Mouse (Mus musculus) cerebellum, adult 11-12 months (tissue): ENCODE measurements at regions not wholly inside any gene's neighbourhood (a gene's known extent, or its start where the extent isn't known, plus 50 kb on each side); places are given as distances from the start of the nearest gene placed in this dataset.

Experiments used
- DNase-seq: peaks from one replicate; pipeline ENCODE4 v3.0.0; 2022

- DNase-seq = peak; percentile 39
Observed at GRCm38 (mm10) chr1:177621854-177622590, 107.6 kb upstream of the 1700016C15Rik start.

DNA sequence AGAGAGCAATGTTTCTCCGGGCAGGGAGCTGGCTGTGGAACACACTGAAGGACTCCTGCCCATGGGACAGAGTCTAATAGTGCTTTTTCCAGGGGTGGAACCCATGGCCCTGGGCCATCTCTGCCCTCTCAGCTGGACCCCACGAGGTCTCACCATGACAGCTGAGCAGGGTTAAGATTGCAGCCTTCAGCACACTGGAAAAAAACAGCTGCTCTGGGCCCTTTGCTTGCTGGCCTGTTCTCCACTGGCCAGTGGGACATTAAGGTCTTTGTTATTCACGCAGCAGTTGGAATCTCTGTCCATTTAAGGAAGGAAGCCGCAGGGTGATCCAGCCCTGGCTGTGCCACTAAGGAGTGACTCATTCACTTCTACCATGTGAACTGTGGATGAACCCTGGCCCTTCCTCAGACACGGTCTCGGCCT, 106.3 kb upstream of the 1700016C15Rik start:
- no peak for DNase-seq

DNA sequence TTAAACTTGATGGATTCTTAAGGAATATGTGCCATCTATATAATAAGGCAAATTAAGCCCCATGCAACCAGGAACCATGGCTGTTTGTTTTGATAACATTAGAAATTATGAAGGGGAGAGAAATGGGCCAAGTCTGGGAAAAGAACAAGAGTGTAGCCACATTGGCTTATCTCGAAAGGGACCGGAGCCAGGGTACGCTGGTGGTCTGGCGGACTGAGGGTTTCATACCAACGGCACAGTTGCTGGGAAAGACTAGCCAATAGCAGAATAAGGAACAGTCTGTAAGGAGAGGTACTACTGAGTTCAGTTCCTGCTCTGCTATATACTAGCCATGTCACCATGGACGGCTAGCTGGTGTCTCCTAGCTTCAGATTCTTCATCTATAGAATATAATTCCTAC, 105.9 kb upstream of the 1700016C15Rik start:
- no peak for DNase-seq

- DNase-seq = no peak
Observed at GRCm38 (mm10) chr1:177627814-177628213, 101.8 kb upstream of the 1700016C15Rik start.

DNA sequence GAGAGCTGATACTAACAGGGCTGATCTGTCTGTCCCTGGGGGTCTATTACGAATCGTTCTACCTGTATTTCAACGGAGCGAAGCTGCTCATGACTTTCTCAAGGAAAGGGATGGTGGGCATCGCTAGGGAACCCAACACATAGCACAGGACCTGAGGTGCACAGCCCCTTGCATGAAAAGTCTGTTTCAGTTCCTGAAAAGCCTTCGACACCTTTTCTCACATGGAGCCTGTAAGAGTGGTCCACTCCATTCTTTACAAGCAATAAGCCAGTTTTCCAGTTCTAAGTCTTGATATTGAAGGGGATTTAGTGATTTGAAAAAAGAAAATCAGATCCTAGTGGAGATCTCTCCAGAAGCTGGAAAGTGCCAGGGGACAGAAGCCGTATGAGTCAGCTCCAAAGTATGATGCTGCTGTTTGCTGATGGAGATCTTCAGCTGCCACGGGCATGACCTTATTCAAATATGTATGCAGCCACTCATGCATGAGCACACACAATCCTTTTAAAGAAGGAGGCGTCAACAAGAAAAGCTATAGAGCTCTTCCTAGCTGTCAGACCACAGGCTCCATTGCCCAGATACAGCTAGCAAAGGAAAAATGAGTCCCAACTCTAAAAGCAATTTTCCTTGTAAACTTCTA, 95.5 kb upstream of the 1700016C15Rik start:
- DNase-seq = no peak

GRCm38 (mm10) chr1:177637061-177637460, 92.6 kb upstream of the 1700016C15Rik start:
- DNase-seq = no peak

DNA sequence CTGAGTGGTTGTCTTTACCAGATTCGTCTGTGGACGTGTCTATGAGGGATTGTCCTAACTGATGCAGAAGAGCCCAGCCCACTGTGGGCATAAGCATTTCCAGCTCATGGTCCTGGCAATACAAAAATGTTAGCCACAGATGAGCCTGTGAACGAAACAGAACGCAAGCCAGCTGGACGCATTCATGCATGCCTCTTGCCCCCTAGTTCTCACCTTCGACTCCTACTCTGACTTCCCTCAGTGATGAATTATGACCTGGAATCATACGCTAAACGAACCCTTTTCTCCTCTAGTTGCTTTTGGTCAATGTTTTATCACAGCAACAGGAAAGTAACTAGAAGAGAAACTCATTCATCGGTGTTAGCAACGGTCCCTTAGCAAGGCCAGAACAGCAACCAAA, 91.2 kb upstream of the 1700016C15Rik start:
- peak; percentile 1 for DNase-seq

DNA sequence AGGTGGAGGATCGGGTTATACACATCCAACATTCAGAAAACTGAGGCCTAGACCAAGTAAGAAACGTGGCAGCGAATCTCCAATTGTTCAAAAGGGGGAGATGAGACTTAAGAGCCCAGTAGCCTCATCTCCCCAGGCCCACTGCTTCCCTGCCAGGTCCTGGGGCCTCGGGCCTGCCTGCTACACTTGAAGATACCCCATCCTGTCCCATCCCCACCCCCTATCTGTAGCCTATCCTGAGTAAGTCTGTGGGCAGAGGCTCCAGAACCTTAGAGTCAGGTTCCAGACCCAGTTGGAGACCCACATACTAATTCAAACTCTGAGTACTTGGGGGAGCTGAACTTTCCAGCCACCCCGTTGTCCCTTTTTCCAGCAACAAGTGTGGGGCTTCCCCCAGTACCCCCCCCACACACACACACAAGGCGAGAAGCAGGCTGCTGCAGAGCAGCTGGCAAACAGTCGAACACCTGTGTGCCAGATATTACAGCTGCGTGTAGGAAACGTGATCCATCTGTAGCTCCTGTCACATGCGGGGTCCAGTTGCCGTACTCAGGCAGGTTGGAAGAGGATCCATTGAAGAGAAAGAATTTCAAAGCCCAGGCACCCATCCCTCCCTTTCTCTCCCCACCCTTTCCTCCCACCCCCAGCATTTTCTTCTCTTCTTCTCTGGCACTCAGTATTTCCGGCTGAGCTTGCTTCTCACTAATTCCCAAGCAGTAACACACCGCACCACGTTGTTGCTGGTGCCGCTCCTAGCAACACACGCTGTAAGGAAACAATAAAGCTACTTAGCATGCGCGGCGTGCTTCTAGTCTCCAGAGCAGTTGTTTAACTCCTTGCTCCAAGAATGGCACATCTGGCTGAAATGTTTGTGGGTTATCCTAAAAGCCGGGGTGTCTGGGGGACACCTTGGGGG, 89.4 kb upstream of the 1700016C15Rik start:
- peak; percentile 1 for DNase-seq

DNA sequence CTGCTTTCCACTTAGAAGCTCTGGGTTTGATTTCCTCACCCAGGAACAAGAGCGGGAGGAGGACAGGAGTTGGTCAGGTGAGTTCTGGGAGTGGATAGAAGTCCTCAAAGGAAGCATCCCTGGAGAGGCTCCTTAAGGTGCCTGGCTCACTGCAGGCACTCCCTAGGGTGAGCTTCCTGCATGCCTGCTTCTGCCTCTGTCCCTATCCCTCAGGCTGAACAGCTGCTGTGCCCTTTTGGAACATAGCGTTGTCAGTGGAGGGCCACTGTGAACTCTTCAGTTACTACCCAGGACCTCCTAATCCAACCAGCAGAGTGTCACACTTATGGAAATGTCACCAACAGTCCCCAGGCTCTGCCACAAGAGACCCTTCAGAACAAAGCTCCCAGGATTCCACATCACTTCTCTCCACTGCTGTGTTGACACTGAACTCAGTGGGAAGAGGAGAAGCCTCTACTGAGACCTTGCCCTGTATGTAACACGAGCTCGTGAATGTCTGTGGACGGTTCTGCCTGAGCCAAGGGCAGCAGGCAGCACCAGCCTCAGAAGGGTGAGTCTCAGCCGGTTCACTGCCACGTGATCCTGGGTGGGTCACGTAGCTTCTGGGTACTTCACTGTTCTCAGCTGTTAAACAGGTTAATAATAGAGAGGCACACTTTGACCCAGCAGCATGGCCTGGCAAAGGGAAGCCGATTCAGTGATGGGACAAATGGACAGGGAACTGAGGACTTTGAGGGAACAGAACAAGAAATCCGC, 86.7 kb upstream of the 1700016C15Rik start:
- DNase-seq = no peak

- peak; percentile 84 for DNase-seq
Observed at GRCm38 (mm10) chr1:177643662-177644061, 86.0 kb upstream of the 1700016C15Rik start.

DNA sequence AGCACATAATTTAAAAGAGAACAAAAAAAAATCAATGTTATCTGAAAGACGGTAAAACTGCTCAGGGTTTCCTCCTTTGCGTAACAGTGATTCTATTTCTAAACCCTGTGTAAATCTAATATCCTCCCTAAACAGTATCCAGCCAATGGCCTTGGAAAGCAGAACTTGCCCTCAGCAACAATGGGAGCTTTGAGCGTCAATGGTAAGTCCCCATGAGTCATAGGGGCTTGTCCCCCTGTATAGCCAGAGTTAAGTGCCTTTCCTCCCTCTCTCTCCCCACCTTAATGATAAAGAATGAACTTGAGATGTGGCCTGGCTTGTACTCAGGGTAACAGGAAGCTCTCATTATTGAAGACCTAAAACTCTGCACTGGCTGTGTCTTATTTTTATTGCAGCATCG, 85.4 kb upstream of the 1700016C15Rik start:
- DNase-seq = no peak

DNA sequence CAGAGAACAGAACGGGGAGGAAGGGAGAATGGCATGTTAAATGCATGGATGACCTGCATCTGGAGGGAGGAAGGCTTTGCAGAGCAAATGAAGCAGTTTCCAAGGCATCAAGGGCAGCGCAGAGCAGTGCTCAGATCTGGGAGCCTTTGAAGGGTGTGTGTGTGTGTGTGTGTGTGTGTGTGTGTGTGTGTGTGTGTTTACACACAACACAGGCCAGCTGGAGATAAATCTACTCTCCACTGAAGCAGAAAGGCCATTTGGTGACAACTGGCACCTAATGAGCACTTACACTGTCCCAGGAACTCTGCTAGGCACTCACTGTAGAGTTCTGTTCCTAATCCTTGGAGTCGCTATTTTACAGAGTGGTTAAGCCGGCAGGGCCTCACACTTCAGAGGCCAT, 84.3 kb upstream of the 1700016C15Rik start:
- DNase-seq = no peak

DNA sequence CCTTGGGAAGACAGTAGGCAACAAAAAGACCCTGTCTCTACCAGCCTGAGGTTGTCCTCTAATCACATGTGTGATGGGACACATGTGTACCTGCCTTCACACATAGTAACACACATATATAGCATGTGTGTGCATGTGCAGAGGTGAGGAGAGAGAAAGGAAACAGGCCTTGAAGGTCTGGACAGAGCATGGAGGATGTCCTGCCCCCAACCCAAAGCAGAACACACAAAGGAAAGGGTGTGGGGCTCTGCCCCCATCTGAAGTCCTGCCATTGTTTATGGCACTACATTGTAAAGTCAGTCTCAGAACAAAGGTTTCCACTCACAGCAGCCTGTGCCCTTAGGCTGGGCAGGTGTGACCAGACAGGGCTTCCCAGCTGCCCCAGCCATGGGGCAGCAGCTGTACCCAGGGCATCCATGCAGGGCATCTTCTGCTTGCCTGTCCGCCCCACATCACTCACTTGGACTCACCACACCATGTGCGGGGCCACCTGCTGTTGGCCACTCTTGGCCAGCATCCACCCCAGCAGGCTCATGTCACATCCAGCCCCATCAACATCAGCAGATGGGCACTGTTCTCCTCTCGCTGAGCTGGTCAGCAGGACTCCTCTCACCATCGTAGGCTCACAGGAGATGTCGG, 83.6 kb upstream of the 1700016C15Rik start:
- DNase-seq = peak; percentile 43

DNA sequence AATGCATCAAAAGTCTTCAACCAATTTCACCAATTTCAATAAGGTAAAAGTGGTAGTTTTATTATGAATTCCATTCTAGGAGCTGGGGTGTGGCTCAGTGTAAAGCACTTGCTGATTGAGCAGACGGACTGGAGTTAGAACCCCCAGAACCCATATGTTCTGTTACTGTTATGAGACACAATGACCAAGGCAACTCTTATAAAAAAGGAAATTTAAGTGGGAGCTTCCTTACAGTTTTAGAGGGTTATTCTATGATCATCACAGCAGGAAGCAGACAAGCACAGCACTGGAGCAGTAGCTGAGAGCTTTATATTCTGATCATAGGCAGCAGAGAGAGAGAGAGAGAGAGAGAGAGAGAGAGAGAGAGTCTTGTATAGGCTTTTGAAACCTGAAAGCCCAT, 81.7 kb upstream of the 1700016C15Rik start:
- no peak for DNase-seq

GRCm38 (mm10) chr1:177648974-177649373, 80.6 kb upstream of the 1700016C15Rik start:
- no peak for DNase-seq

DNA sequence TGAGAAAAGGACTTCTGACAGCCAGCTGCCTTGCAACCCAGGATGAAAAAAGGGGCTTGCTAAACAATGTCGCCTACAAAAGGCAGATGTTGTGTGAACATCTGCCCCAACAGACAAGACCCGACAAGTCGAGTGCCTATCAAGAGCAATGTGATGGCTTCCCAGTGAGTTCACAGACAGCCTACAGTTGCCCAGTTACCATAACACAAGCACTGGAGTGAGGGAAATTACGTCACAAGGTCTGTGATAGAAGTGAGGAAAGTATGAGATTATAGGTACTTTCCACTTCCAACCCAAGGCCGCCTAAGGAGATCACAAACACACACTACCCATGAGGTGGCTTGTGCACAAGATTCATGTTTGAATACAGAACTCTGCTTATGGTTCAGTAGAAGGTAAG, 78.4 kb upstream of the 1700016C15Rik start:
- DNase-seq = no peak

- DNase-seq = no peak
Observed at GRCm38 (mm10) chr1:177663163-177663562, 66.5 kb upstream of the 1700016C15Rik start.

GRCm38 (mm10) chr1:177667041-177667791, 62.4 kb upstream of the 1700016C15Rik start:
- no peak for DNase-seq

DNA sequence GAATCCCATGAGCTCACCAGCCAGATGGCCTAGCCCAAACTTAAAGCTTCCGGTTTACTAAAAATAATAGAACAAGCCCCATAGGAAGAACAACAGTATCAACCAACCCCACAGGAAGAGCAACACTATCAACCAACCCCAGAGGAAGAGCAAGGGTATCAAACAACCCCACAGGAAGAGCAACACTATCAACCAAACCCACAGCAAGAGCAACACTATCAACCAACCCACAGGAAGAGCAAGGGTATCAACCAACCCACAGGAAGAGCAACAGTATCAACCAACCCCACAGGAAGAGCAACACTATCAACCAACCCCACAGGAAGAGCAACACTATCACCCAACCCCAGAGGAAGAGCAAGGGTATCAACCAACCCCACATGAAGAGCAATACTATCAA, 59.0 kb upstream of the 1700016C15Rik start:
- no peak for DNase-seq

- DNase-seq = no peak
Observed at GRCm38 (mm10) chr1:177676657-177677056, 53.0 kb upstream of the 1700016C15Rik start.

DNA sequence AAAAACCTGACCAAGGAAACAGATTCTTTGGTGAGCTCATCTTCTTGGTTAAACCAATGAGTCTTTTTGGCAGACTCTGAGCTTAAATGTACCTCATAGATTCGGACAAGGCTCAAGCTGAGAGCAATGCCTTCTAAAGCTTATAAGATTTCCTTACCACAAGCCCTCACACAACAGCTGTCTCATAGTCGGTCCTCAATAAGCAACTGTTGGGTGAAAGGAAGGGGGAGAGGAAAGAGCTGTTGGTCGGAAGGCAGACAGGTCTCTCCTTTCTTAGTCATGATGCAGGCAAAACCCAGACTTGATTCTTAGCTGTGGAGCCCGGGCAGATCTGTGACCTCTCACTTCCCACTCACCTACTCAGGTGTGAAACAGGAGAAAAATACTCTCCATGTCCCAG, 50.8 kb upstream of the 1700016C15Rik start:
- DNase-seq = no peak
